Mouse (Mus musculus): ENCODE results near the gene Parp16. TPM values are rescaled to one million over a fixed set of nuclear protein-coding genes. Genes with fewer than 3 reads are reported as not detected.
A peak's percentile ranks its signal among the peaks of the same experiment; 100 is the strongest.

Parp16 gene
- polyA plus RNA-seq, 1 experiment from 2014 or later = 5.0 TPM

DNA sequence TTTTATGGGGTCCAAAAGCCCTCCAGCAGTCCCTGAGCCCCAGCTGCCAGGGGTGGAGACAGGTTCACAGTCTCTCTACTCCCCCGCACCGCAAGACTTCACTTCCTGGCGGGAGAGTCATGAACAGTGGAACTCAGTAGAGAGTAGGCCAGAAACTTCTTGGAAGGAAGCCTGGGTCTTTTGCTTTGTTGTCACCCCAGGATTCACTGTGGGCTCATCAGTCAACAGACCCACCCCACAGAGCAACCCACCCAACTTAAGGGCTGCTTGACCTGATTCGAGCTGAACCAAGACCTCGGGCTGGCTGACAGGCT, 53.2 kb downstream of the Parp16 start:
- H3K36me3 ChIP-seq = no peaks in the 10 kb centered on the region
- no peak overlapping the region for H3K4me3 ChIP-seq
- H3K9ac ChIP-seq = no peak overlapping the region
- WGBS = 84% methylated on average over 5 of the region's 5 CpGs
- H3K27ac ChIP-seq (ENCODE audit: poor library complexity, severe bottlenecking) = no peak overlapping the region
- H3K27me3 ChIP-seq (replicated peaks) = no peaks in the 10 kb centered on the region
- H3K9me3 ChIP-seq (replicated peaks) = no peaks in the 10 kb centered on the region
- peaks cover 11% of the 10 kb centered on the region for H3K4me1 ChIP-seq (replicated peaks)
- H3K4me2 ChIP-seq = no peak overlapping the region
- no peak for ATAC-seq (ENCODE audit: insufficient number of reproducible peaks, low FRiP score)

- 56% methylated on average over 3 of the region's 3 CpGs for WGBS
- ATAC-seq (ENCODE audit: insufficient number of reproducible peaks, low FRiP score) = no peak
- no peak overlapping the region for H3K4me2 ChIP-seq
Measured at GRCm38 (mm10) chr9:65252026-65252425, 56.9 kb downstream of the Parp16 start.

DNA sequence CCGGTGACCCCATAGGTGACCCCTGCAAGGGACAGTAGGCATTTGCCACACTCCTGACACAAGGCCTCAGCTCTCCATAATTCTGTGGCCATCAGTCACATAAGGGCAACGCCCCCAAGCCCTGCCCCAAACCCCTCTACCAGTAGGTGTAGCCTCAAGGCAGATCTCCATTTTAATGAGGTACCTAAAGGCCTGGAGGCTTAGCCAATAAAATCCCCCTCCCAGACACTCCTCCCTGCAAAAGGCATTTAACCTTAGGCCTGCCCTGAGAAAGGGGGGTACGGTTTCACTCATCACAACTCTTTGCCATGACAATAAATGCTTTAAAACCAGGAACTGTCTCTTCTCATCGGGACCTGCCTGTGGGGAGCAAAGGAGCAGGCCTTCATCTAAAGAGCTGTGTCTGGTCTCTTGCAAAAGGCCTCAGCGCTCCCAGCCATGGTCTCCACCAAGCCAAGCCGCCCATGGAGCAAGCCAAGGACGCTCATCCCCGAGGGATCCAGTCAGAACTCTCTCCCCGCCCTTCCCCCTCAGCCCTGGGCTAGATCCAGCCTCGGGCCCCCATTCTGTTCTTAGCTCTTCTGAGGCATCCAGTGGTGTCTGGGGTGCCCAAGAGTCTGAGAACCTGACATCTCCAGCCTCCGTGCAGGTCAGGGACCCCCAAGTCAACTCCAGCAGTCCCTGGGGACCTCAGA, 60.9 kb downstream of the Parp16 start:
- Histone ChIP-seq H3K9ac (no peak overlapping the region), H3K36me3 (no peaks in the 10 kb centered on the region), H3K27me3 (replicated peaks) (no peaks in the 10 kb centered on the region), H3K4me2 (no peak overlapping the region), H3K27ac (ENCODE audit: poor library complexity, severe bottlenecking) (no peak overlapping the region), H3K4me1 (replicated peaks) (no peaks in the 10 kb centered on the region), H3K9me3 (replicated peaks) (no peaks in the 10 kb centered on the region), H3K4me3 (no peak overlapping the region)
- ATAC-seq (ENCODE audit: insufficient number of reproducible peaks, low FRiP score) = peak; percentile 15; the same call in 1 of the 2 replicates
- WGBS = 72% methylated on average over 11 of the region's 11 CpGs

More at GRCm38 (mm10) chr9:65252026-65252425, 56.9 kb downstream of the Parp16 start:
- Histone ChIP-seq H3K4me1 (replicated peaks) (peaks cover 6% of the 10 kb centered on the region), H3K27me3 (replicated peaks) (no peaks in the 10 kb centered on the region), H3K27ac (ENCODE audit: poor library complexity, severe bottlenecking) (no peak overlapping the region), H3K9ac (no peak overlapping the region), H3K4me3 (no peak overlapping the region), H3K9me3 (replicated peaks) (no peaks in the 10 kb centered on the region), H3K36me3 (no peaks in the 10 kb centered on the region)

- Histone ChIP-seq H3K9me3 (replicated peaks) (no peaks in the 10 kb centered on the region), H3K27me3 (replicated peaks) (no peaks in the 10 kb centered on the region), H3K4me2 (no peak overlapping the region), H3K36me3 (no peaks in the 10 kb centered on the region), H3K4me1 (replicated peaks) (no peaks in the 10 kb centered on the region), H3K4me3 (no peak overlapping the region), H3K27ac (ENCODE audit: poor library complexity, severe bottlenecking) (no peak overlapping the region), H3K9ac (no peak overlapping the region)
- no peak for ATAC-seq (ENCODE audit: insufficient number of reproducible peaks, low FRiP score)
- 72% methylated on average over 9 of the region's 9 CpGs for WGBS
Measured at GRCm38 (mm10) chr9:65257218-65257910, 62.2 kb downstream of the Parp16 start.

DNA sequence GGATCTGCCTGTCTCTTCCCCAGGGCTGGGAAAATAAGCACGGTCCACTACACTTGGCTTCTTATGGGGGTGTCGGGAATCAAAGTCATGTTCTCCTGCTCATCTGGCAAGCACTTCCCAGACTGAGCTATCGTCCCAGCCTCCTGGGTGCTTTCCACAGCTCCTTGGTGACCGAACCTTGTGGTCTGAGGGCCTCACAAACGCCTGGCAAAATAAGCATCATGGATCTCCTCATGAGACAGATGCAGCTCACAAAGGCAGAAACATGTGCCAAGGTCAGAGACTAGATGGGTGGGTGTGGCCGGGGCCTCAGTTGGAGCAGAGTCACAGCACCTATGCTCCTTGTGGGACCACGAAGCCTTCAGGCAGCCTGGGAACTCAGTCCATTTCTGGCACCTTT, 64.2 kb downstream of the Parp16 start:
- no peak for ATAC-seq (ENCODE audit: insufficient number of reproducible peaks, low FRiP score)
- no peak overlapping the region for H3K27ac ChIP-seq (ENCODE audit: poor library complexity, severe bottlenecking)
- no peak overlapping the region for H3K9ac ChIP-seq
- no peaks in the 10 kb centered on the region for H3K27me3 ChIP-seq (replicated peaks)
- 71% methylated on average over 7 of the region's 7 CpGs for WGBS
- H3K9me3 ChIP-seq (replicated peaks) = no peaks in the 10 kb centered on the region
- H3K4me2 ChIP-seq = no peak overlapping the region
- H3K4me3 ChIP-seq = no peak overlapping the region
- H3K4me1 ChIP-seq (replicated peaks) = no peaks in the 10 kb centered on the region
- no peaks in the 10 kb centered on the region for H3K36me3 ChIP-seq

DNA sequence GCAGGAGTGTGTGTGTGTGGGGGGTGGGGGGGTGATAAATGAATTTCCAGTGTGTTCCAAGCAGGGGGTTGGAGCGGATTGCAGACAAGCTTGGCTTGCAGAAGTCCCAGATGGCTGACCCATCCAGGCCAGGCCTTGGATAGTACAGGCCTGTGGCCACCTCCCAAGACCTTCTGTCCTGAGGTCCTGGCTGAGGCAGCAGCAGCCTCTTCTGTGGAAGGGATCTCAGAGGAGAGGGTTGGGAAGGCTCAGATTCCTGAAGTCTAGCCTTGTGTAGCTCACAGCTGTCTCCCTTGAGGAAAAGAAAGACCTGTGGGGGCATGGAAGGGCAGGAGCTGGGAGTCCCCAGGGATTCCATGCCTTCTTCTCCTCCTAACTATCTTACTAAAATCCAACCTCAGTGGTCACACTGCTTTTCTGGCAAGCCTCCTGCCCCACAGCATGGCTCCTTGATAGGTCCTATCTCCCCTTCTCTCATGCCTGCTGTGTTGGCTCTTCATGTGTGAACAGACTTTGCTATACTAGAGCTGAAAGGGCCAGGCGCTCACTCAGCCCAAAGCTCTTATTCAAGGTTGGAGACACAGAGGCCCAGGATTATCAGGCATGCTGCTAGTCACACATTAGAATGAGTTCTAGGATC, 66.6 kb downstream of the Parp16 start:
- Histone ChIP-seq H3K9ac (no peak overlapping the region), H3K4me1 (replicated peaks) (no peaks in the 10 kb centered on the region)
- whole genome bisulfite sequencing = 69% methylated on average over 2 of the region's 2 CpGs

GRCm38 (mm10) chr9:65262641-65263120, 67.5 kb downstream of the Parp16 start:
- WGBS = 83% methylated on average over 3 of the region's 3 CpGs

More for the DNA sequence above, 66.6 kb downstream of the Parp16 start:
- Histone ChIP-seq H3K36me3 (no peaks in the 10 kb centered on the region), H3K9me3 (replicated peaks) (no peaks in the 10 kb centered on the region), H3K4me2 (no peak overlapping the region), H3K27ac (ENCODE audit: poor library complexity, severe bottlenecking) (no peak overlapping the region), H3K4me3 (no peak overlapping the region), H3K27me3 (replicated peaks) (no peaks in the 10 kb centered on the region)
- no peak for ATAC-seq (ENCODE audit: insufficient number of reproducible peaks, low FRiP score)

GRCm38 (mm10) chr9:65264959-65265358, 69.8 kb downstream of the Parp16 start, which contains the start of gene Cilp:
Gene Cilp (plus strand): TSS chr9:65265180.
- H3K9me3 ChIP-seq (replicated peaks) = no peaks in the 10 kb centered on the region
- WGBS = 60% methylated on average over 5 of the region's 5 CpGs
- no peak within 1 kb of the TSS for H3K4me2 ChIP-seq
- H3K27me3 ChIP-seq (replicated peaks) = peaks cover 4% of the 10 kb centered on the region; the same call in 1 of the 2 replicates
- H3K36me3 ChIP-seq = no peaks in the 10 kb centered on the region
- no peak within 1 kb of the TSS for H3K27ac ChIP-seq (ENCODE audit: poor library complexity, severe bottlenecking)
- ATAC-seq (ENCODE audit: insufficient number of reproducible peaks, low FRiP score) = no peak
- H3K4me1 ChIP-seq (replicated peaks) = no peaks in the 10 kb centered on the region
- no peak within 1 kb of the TSS for H3K9ac ChIP-seq
- H3K4me3 ChIP-seq = no peak within 1 kb of the TSS

More at GRCm38 (mm10) chr9:65262641-65263120, 67.5 kb downstream of the Parp16 start:
- no peaks in the 10 kb centered on the region for H3K4me1 ChIP-seq (replicated peaks)
- 0 out of 2 replicates have a peak, but pooled peaks cover 2% of the 10 kb centered on the region for H3K27me3 ChIP-seq (replicated peaks)
- no peak overlapping the region for H3K27ac ChIP-seq (ENCODE audit: poor library complexity, severe bottlenecking)
- no peak for ATAC-seq (ENCODE audit: insufficient number of reproducible peaks, low FRiP score)
- no peak overlapping the region for H3K4me3 ChIP-seq
- H3K36me3 ChIP-seq = no peaks in the 10 kb centered on the region
- H3K9me3 ChIP-seq (replicated peaks) = no peaks in the 10 kb centered on the region
- no peak overlapping the region for H3K4me2 ChIP-seq
- H3K9ac ChIP-seq = no peak overlapping the region

DNA sequence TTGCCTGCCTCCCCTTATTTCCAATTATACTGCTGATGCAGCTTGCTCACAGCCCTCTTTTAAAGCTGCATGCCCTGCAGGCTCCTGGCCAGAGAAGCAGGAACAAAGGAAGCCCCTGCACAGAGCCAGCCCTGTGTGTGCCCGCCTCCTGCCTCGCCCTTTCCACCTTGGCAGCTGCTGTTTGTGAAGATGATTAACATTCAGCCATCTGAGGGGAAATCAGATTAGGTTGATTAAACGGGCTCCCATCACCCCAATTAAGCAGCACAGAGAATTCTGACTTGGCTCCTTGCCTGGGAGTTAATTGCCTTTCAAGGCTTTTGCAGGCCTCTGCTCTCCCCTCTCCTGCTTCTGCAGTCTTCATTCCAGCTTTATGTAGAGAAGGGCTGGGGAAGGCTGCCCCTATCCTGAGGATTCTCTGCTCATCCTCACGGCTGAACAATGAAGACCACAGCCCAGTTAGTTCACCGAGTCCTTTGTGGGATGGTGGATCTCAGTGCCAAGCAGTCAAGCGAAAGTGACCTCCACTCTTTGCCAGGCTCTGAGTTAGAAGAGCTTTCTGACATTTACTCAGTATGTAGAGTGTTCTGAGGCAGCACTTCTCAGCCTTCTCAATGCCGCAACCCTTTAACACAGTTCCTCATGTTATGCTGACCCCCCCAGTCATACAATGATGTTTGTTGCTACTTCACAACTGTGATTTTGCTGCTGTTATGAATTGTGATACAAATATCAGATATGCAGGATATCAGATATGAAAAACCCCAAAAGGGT, 72.8 kb downstream of the Parp16 start:
- Histone ChIP-seq H3K4me1 (replicated peaks) (no peaks in the 10 kb centered on the region), H3K27ac (ENCODE audit: poor library complexity, severe bottlenecking) (no peak overlapping the region), H3K9me3 (replicated peaks) (no peaks in the 10 kb centered on the region), H3K36me3 (no peaks in the 10 kb centered on the region), H3K27me3 (replicated peaks) (peaks cover 7% of the 10 kb centered on the region; the same call in 1 of the 2 replicates), H3K4me3 (no peak overlapping the region), H3K4me2 (no peak overlapping the region), H3K9ac (no peak overlapping the region)
- ATAC-seq (ENCODE audit: insufficient number of reproducible peaks, low FRiP score) = no peak
- WGBS = 54% methylated on average over 7 of the region's 7 CpGs

DNA sequence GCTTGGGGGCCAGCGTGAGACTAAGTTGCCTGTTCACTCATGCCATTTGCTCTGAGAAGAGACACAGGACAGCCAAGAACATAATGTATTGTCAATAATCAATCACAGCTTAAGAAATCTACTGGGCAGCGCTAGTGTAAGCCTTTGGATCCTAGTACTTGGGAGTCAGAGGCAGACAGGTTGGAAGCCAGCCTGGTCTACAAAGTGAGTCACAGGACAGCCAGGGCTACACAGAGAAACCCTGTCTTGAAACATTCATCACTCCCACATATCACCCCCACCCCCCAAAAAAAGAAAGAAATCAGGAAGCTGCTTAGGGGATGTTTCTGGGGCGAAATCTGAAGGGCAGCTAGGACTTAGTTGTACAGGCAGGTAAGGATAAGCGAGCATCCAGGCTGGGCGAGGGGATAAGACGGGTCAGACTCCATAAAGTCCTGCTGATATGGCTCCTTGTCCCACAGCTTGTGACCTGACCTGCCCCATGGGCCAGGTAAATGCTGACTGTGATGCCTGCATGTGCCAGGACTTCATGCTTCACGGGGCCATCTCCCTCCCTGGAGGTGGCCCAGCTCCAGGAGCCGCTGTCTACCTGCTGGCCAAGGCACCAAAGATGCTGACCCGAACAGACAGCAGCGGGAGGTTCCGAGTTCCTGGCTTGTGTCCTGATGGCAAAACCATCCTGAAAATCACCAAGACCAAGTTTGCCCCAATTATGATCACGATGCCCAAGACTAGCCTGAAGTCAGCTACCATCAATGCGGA, 78.1 kb downstream of the Parp16 start:
- H3K9ac ChIP-seq = no peak overlapping the region

More for the DNA sequence above, 78.1 kb downstream of the Parp16 start:
- H3K27ac ChIP-seq (ENCODE audit: poor library complexity, severe bottlenecking) = no peak overlapping the region
- no peak for ATAC-seq (ENCODE audit: insufficient number of reproducible peaks, low FRiP score)
- no peak overlapping the region for H3K4me2 ChIP-seq
- WGBS = 81% methylated on average over 13 of the region's 13 CpGs
- H3K4me3 ChIP-seq = no peak overlapping the region
- H3K36me3 ChIP-seq = no peaks in the 10 kb centered on the region
- no peaks in the 10 kb centered on the region for H3K4me1 ChIP-seq (replicated peaks)
- H3K27me3 ChIP-seq (replicated peaks) = peaks cover 3% of the 10 kb centered on the region; the same call in 1 of the 2 replicates
- no peaks in the 10 kb centered on the region for H3K9me3 ChIP-seq (replicated peaks)

Data from heart, embryonic 12.5 days (tissue).